11 mouse cellular contexts compared by ENCODE assay signal in the genomic region with DNA sequence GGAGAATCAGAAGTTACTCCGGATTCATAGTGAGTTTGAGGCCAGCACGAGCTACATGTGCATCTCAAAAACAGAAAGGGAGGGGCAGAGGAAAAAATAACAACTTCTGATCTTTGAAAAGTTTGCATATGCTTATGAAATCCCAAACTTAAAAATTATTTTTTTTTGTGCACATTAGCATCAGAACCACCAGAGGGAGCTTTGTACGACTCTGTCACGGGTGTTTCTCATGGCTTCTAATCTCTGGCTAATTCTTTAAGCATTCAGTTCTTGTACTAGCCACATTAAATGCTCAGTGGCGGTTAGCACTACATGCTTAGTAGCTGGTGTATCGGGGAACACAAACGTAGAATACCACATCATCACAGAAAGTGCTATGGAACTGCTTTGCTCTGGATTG. TPM values are rescaled to one million over a fixed set of nuclear protein-coding genes. Genes with fewer than 3 reads are reported as not detected.
DNase-seq lines count a peak whose midpoint lies in the region; ATAC-seq and TF ChIP-seq lines count a peak whose summit lies in the region.
"Had no signal": no experiment of that assay in that cellular context is flagged by ENCODE, and none has a peak within 500 bp of the region (broad histone marks: within the 10 kb centered on the region; RNA-seq: fewer than 3 reads in every experiment).

No protein-coding gene starts in this region.

- no peak overlapping the region for H3K4me2 ChIP-seq in lung, embryonic 14.5 days
- H3K4me2 ChIP-seq: heart, embryonic 11.5 days; neural tube, embryonic 12.5 days had no signal

- intact Hi-C loops in gastrocnemius, adult 2 months (cut with DNase I), result loop anchor here (5.0 kb wide), 1 partner anchor 126 kb away; no protein-coding TSS in a partner anchor

- DNase-seq in gastrocnemius, adult 2 months, result no peak
- DNase-seq in gastrocnemius, postnatal 4 days (ENCODE audit: low spot score in 2 of 2), result no peak
- peak; percentile 59 for DNase-seq in lung, embryonic 14.5 days
- no peak for DNase-seq in lung, postnatal 14 days
- peak; percentile 16 for DNase-seq in R1 (ENCODE audit: low read depth, low spot score)
- DNase-seq in retina, postnatal 1 day, result peak; percentile 42
- no peak for DNase-seq in adrenal gland, postnatal 14 days
- no peak for DNase-seq in cerebellum, adult 11-12 months
- DNase-seq: lung, postnatal 4 days had no signal

- 48% methylated on average over 7 of the region's 7 CpGs for WGBS in lung, embryonic 14.5 days

- no peaks in the 10 kb centered on the region for H3K4me1 ChIP-seq in lung, embryonic 14.5 days (ENCODE audit: insufficient read depth)
- H3K4me1 ChIP-seq: neural tube, embryonic 12.5 days had no signal

- no peaks in the 10 kb centered on the region for H3K27me3 ChIP-seq in lung, embryonic 14.5 days (ENCODE audit: insufficient read depth, low read length)
- H3K27me3 ChIP-seq: neural tube, embryonic 12.5 days had no signal

- H3K36me3 ChIP-seq in lung, embryonic 14.5 days (ENCODE audit: insufficient read depth), result no peaks in the 10 kb centered on the region

- ATAC-seq in lung, embryonic 14.5 days (ENCODE audit: insufficient read depth), result no peak

- no peak overlapping the region for H3K9ac ChIP-seq in lung, embryonic 14.5 days
- H3K9ac ChIP-seq: neural tube, embryonic 12.5 days had no signal

- H3K4me3 ChIP-seq in gastrocnemius, adult 2 months, result no peak overlapping the region
- no peak overlapping the region for H3K4me3 ChIP-seq in lung, embryonic 14.5 days (ENCODE audit: low read depth, low read length)
- H3K4me3 ChIP-seq: neural tube, embryonic 12.5 days had no signal

- TF ChIP-seq CTCF in gastrocnemius, adult 2 months (IDR thresholded peaks at IDR 0.05), result peak; percentile 56
- TF ChIP-seq CTCF in lung, embryonic 14.5 days (IDR thresholded peaks at IDR 0.05; ENCODE audit: low read depth), result peak; percentile 64

- no peak overlapping the region for H3K27ac ChIP-seq in gastrocnemius, adult 2 months
- no peak overlapping the region for H3K27ac ChIP-seq in lung, embryonic 14.5 days (ENCODE audit: low read depth)
- H3K27ac ChIP-seq: neural tube, embryonic 12.5 days had no signal

- no peaks in the 10 kb centered on the region for H3K9me3 ChIP-seq in lung, embryonic 14.5 days (ENCODE audit: low read depth, low read length)
- H3K9me3 ChIP-seq: neural tube, embryonic 12.5 days had no signal

RNA-seq across cellular contexts. Expression of a gene that starts 4.3 kb away (rescaled TPM):
- 100 to 1,000 TPM; 125 to 160 TPM for total RNA-seq in gastrocnemius, adult 2 months (2021)
- 100 to 1,000 TPM; 147 to 167 TPM for total RNA-seq in gastrocnemius, postnatal 4 days (2021)
- polyA plus RNA-seq in lung, embryonic 14.5 days (2014; fragmentation: Nextera tagmentation; extraction: Ambion mirVana), result 289 and 306 TPM in 2 replicates
- total RNA-seq in adrenal gland, postnatal 14 days (2021), result 319 and 329 TPM in 2 replicates

RNA-seq across cellular contexts. Expression of a gene that starts 37.7 kb away (rescaled TPM):
- 10 to 100 TPM in 1 of 2 experiments, 1 to 10 TPM in 1; 7.2 to 12.1 TPM for total RNA-seq in gastrocnemius, adult 2 months (2021)
- 10 to 100 TPM; 38.8 to 39.1 TPM for total RNA-seq in gastrocnemius, postnatal 4 days (2021)
- 19.0 and 20.6 TPM in 2 replicates for polyA plus RNA-seq in lung, embryonic 14.5 days (2014; fragmentation: Nextera tagmentation; extraction: Ambion mirVana)
- 36.4 and 42.2 TPM in 2 replicates for total RNA-seq in adrenal gland, postnatal 14 days (2021)

Comparison
In these comparisons a context has a peak if more than half of its experiments do, and no peak if none do; other contexts are left out.
1. DNase-seq: peak in lung, embryonic 14.5 days (single experiment), R1 (single experiment) and retina, postnatal 1 day (single experiment); none in gastrocnemius, adult 2 months (single experiment), gastrocnemius, postnatal 4 days (0 of 2), lung, postnatal 14 days (single experiment), adrenal gland, postnatal 14 days (single experiment) and cerebellum, adult 11-12 months (single experiment).